Mouse (Mus musculus) left cerebral cortex, adult 2 months (tissue): ENCODE measurements around the gene Duxbl1. TPM values are rescaled to one million over a fixed set of nuclear protein-coding genes. Genes with fewer than 3 reads are reported as not detected.
"Not testable (repeated sequence)": the region's sequence is repeated elsewhere in the genome, so short reads cannot be mapped to it uniquely, and the experiment has no call there.

Source experiments
- DNase-seq, 2 experiments: peaks; one replicate each; pipeline ENCODE4 v3.0.0; 2021 to 2022; ENCODE audit warnings: low spot score in 2 of 2, mixed read lengths in 1 of 2; ENCODE audit errors: extremely low spot score in 1 of 2
- H3K27ac ChIP-seq: fragments of 200-600 bp; 2 replicates; pipeline ENCODE4 v1.8.1; 2022
- H3K4me3 ChIP-seq: fragments of 200-600 bp; 2 replicates; pipeline ENCODE4 v1.8.1; 2022
- intact Hi-C: fragments of 180-260 bp; cut with DNase I; formaldehyde crosslinking; loops from one replicate; pipeline ENCODE4 v1.15.1; 2025
- long read RNA-seq, 2 experiments: library from polyadenylated mRNA; stranded (forward); transcript quantifications; one replicate each; pipeline ENCODE4 v2.0.0; 2021; ENCODE audit warnings: borderline mapping rate in 2 of 2
- total RNA-seq, 2 experiments: library from RNA; stranded (reverse); gene quantifications; 2 replicates each; pipeline ENCODE4 v1.2.3; 2021

Duxbl1 gene
- total RNA-seq: under 1 TPM in 1 of 2 experiments, not detected in 1; 0.30 TPM
- long read RNA-seq, experiment 1: 0 reads
- long read RNA-seq, experiment 2: 0 reads

DNA sequence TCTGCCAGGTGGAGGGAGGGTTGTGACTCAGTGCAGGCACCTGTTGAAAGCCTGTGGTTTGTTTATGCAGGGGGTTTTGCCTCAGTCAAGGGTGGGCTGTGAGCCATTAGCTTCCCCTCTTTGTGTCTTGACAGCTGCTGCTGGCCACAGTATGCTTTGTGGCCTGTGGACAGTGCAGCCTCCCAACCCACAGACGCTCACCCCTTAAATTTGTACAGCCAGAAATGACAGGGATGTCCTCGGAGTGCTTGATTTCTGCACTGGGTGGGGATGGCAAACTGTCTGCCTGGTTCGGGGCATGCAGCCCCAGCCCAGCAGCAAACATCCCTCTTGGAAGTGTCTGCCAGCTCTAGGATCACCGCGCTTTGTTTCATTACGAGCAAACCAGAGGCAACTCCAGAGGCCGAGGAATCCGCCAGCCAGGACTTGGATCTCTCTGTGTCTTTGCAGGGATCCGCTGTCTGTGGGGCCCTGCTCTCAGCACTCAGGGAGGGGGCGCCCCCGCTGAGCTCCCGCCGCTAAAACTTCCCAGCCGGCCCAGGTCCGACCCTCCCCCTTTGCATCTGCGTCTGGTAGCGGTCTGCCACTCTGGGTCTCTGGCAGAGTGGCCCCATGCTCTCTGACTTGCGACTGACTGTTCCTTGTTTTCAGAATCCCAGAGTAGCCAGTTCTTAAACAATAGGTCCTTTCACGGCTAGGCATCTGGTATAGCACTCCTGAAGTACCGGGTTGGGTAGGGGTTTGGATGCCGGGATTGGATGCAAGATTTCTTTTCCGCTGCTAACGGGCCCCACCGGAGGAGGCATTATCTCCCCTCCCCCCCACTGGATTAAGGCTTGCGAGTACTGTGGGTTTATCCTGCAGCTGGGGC lies at the start of gene Duxbl1:
Gene Duxbl1, plus strand, starts transcription at position 207 of the 871 bp plus-strand sequence.
- H3K27ac ChIP-seq, intact Hi-C loops, H3K4me3 ChIP-seq, DNase-seq: not testable (repeated sequence)

DNA sequence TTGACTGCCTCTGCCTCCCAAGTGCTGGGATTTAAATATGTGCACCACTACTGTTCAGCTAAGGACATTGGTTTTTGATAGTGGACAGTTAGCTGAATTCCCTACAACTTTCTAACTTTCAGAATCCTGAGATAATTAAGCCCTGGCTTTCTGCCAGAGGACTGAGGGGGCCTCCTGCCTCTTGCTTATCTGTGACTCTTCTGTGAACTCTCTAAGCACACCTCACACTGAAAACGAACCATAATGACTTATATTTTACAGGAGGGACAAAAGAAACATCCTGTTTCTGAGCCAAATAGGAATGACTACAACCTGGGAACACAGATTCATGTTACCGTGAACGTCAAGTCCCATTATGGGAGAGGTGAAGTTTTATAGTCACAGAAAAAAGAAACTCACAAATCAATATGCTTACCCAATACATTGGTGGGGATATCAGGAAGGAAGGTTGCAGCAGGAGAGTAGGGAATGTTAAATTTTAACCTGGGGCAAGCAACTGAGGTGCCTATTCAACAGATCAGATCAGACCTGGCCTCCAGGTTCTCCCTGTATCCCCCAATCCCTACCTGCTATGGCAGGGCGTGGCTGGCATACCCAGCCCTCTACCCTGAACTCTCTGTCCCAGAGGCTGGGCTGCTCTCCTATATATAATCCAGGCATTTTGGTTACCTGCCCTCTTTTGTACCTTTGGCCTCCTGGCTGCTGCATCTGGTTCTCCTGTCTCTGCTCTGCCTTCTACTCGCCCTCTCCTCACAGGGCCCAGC lies 41.3 kb upstream of the Duxbl1 start:
- H3K4me3 ChIP-seq, intact Hi-C loops, H3K27ac ChIP-seq, DNase-seq: not testable (repeated sequence)

DNA sequence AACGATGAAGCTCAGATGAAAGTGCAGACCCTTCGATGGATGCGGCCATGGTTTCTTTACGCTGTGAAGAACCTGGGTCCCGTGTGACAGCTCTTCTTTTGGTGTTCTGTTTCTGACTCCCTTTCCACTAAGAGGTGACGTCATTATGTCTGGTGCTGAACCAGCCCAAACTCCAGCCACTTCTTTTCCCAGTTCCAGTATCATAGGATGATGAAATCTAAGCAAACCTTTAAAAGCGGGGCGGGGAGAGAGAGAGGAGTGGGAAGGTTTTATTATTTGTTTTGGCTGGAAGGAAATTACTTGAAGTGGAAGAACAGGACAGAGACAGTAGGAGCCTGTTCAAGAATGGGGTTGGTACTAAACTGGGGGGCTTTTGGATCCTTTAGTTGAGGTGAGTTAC lies 40.4 kb upstream of the Duxbl1 start, which contains the start of gene Cphx1:
Gene Cphx1, plus strand, starts transcription at position 301 of the 400 bp plus-strand sequence.
- H3K27ac ChIP-seq, H3K4me3 ChIP-seq, intact Hi-C loops, DNase-seq: not testable (repeated sequence)

DNA sequence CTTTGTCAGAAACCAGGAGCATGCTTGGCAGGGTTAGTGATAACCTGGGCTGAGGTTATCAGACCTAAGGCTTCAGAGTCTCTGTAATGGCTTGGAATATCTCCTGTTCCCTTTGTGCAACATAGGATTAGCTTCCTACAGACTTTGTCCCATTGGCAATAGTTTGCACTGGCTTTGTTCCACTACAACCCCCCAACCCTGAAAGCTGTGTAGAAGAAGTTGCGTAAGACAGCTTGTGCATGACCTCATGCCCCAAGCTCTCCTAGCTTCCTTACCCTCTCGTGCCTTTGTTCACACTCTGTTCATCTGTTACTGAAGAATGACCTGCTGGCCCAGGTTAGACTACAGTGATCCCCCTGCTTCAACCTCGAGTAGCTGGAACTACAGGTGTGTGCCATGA lies 20.5 kb upstream of the Duxbl1 start:
- DNase-seq, H3K27ac ChIP-seq, intact Hi-C loops: not testable (repeated sequence)

DNA sequence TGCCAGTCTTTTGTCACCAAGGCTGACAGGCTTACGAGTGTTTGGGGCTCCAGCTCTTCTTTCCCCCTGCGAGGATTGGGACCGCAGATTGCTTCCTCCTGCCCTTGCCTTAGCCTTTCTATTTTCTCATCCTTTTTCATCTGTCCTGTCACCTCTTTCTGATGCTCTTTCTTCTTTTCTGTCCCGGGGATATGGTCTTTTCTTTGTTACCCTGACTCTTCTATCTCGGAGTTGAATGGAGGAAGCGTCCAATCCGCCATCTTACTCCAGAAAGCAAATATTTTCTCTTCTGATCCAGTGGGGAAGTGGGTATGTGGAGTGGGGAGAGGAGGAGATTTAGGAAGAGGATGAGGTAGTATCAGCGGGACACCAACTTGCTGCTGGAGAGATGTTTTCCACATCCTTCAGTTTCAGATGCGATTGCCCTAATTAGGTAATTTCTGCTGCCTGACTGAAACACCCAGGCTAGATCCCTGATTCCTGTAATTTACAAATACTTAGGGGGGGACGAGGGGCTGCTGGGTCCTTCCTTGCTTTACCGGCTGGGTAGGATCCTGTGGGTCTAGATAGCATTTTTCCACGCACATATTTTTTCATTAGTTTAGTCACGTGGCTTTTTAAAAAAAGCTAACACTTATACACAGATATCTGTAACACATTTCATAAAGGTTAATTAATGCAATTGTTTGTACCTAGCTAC lies 1.0 kb downstream of the Duxbl1 start:
- intact Hi-C loops, DNase-seq, H3K4me3 ChIP-seq, H3K27ac ChIP-seq: not testable (repeated sequence)

More for the DNA sequence above, 20.5 kb upstream of the Duxbl1 start:
- not testable (repeated sequence) for H3K4me3 ChIP-seq

DNA sequence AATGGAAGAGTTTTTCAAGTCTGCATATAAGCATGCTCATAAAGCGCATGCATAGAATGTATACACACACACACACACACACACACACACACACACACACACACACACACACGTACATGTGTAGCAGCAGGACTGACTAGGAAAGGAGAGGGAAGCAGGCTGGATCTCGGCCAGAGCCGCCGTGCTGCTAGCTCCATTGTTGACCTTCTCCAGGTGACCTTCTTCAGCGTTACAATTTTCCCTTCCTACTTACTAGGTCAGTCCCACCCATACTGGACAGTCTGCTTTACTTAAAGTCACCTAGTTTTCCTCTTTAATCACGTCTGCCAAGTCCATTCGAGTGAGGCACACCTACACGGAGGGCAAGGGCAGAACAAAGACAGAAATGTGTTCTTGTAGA lies 3.5 kb downstream of the Duxbl1 start:
- DNase-seq, H3K4me3 ChIP-seq, H3K27ac ChIP-seq, intact Hi-C loops: not testable (repeated sequence)

DNA sequence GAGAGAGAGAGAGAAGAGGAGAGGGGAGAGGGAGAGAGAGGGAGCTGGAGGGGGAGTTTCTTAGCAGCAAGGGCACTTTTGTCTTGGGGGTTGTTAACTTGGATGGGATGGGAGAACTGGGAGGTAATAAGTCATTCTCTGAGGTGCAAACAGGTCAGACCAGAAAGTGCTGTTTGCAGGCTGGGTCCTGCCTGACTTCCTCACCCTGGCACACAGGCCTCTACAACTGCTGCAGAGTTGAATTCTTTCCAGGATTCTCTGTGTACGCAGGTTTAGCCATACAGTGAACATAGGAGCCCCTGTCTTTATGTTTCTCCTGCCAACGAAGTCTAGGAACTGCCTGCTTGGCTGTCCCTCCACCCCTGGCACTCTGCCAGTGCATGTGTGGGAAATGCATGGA lies 29.1 kb downstream of the Duxbl1 start:
- intact Hi-C loops, H3K27ac ChIP-seq, DNase-seq, H3K4me3 ChIP-seq: not testable (repeated sequence)

DNA sequence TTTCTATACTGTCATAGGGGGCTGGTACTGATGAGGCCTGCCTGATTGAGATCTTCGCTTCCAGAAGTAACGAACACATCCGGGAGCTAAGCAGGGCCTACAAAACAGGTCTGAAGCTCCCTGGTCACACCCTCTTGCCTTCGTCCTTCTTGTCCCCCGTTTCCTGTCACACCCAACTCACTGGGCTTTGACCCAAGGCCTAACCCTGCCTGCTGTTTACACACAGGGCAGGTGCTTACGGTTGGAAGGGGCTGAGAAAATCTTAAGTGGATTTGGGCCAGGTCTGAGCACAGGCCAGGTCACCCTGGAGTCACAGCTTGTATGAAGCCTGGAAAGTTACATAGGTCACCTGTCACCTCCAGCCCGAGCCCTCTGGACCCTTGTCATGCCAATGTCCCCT lies 38.0 kb downstream of the Duxbl1 start:
- intact Hi-C loops, H3K27ac ChIP-seq, DNase-seq, H3K4me3 ChIP-seq: not testable (repeated sequence)

DNA sequence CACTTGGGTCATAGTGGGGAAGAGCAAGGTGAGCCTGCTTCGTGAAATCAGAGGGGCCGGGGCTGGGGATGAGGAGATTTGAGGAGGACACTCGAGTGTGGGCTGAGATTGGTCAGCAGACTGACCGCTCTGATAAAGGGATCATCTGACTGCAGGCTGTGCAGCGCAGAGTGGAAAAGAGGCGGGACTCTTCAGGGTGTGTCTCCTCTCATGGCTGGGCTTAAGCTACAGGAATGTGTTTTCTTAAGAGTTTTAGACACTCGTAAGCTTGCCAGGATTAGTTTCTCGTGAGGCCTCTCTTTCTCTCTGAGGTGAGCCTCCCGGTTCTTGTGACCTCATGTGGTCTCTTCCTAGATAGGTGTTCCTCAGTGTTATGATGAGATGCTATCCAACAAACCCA lies 43.2 kb downstream of the Duxbl1 start:
- H3K27ac ChIP-seq, intact Hi-C loops, DNase-seq, H3K4me3 ChIP-seq: not testable (repeated sequence)

DNA sequence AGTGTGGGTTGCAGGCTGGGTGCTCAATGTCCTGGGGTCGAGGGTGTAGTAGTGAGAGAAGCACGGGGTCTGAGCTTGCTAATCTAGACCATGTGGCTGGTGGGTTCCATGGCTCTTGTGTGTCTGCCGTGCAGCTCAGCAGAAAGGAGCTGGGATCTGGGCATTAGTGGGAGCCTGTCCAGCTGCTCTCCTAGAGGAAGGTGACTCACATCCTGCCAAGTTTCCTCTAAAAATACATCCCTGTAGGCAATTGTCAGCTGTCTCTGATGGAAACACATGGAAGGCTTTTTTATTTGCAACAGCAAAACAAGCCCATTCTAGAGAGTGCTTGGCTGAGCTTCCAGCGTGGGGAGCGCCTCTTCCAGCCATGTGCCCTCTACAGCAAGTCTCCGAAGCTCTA lies 44.5 kb downstream of the Duxbl1 start:
- DNase-seq, H3K4me3 ChIP-seq, H3K27ac ChIP-seq, intact Hi-C loops: not testable (repeated sequence)

DNA sequence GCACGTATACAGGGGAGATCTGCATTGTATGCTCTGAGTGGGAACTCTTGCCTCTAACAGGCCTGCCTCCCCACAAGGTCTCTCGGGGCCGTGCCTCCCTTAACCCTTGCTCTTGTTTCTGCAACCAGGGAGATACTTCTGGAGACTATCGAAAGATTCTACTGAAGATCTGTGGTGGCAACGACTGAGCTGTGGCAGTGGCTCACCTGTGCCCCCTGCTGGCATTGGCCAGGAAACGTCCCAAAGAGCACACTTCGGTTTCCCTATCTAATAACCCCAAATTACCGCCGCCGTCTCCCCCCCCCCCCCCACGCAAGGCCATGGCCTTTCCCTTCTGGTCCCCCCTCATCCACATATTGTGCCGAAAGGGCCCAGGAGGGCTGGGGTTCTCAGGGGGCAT lies 47.3 kb downstream of the Duxbl1 start:
- intact Hi-C loops, H3K4me3 ChIP-seq, H3K27ac ChIP-seq, DNase-seq: not testable (repeated sequence)

DNA sequence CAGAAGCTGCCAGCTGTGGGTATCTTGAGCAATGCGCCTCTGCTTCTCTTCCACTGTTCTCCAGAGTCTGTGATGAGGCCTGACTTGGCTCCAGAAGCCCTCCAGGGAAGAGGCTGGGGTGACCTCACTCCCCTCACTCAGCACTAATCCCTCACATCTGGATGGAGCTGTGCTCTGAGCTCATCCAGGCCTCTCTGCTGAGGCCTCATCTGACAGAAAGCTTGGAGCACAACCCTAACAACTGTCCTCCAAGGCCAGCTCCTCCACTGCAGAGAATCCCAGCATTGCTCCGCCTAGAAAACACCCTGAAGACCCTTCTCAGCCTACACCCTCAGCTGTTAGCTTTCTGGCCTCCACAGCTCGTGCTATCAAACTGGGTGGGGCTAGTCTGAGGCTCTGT lies 56.0 kb downstream of the Duxbl1 start:
- DNase-seq, intact Hi-C loops: not testable (repeated sequence)

DNA sequence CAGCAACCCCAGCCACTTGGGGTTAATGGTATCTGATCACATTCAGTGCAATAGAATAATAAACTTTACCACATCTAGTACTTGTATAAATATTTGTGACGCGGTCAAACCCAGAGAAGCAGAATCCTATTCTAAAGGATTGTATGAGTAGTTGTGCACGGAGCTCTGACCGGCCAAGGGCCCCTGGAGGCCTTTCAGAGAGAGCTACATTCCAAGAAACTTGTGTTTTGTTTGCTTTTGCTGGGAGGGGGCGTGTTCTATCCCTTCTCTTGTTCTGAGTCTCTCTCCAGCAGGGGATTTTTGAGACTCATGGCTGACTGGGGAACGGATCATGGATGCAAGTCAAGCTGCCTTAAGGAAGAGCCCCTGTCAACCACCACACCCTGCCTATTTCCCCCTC lies 57.1 kb downstream of the Duxbl1 start:
- H3K4me3 ChIP-seq, DNase-seq, H3K27ac ChIP-seq, intact Hi-C loops: not testable (repeated sequence)

More for the DNA sequence above, 56.0 kb downstream of the Duxbl1 start:
- H3K27ac ChIP-seq, H3K4me3 ChIP-seq: not testable (repeated sequence)
